Mouse (Mus musculus) stomach, postnatal 0 days (tissue): ENCODE measurements around the gene Rock2. TPM values are rescaled to one million over a fixed set of nuclear protein-coding genes. Genes with fewer than 3 reads are reported as not detected.
A peak's percentile ranks its signal among the peaks of the same experiment; 100 is the strongest.

Source experiments
- ATAC-seq: fragments of 200-750 bp; cut with Nextera tagmentation; 2 replicates; pipeline ENCODE4 v1.8.0; 2017; ENCODE audit not compliant: low FRiP score, low TSS enrichment
- DNase-seq: peaks from one replicate; pipeline ENCODE4 v3.0.0-alpha.2; 2016; ENCODE audit warnings: low spot score
- H3K27ac ChIP-seq: fragments of 300-500 bp; sonication (generic); replicated peaks from 2 replicates; pipeline ENCODE4 v1.5.1; 2014; ENCODE audit warnings: mild to moderate bottlenecking, control low read depth
- H3K27me3 ChIP-seq: fragments of 300-500 bp; sonication (generic); 2 replicates; pipeline ENCODE4 v1.6.1; 2014; ENCODE audit warnings: low read length; ENCODE audit not compliant: control insufficient read depth, insufficient read depth
- H3K36me3 ChIP-seq: fragments of 300-500 bp; sonication (generic); 2 replicates; pipeline ENCODE4 v1.6.1; 2014; ENCODE audit warnings: low read length, mixed read lengths; ENCODE audit not compliant: control insufficient read depth, insufficient read depth
- H3K4me1 ChIP-seq: fragments of 300-500 bp; sonication (generic); replicated peaks from 2 replicates; pipeline ENCODE4 v1.6.1; 2014; ENCODE audit warnings: antibody characterized with exemption; ENCODE audit not compliant: control insufficient read depth, insufficient read depth
- H3K4me2 ChIP-seq: fragments of 300-500 bp; sonication (generic); replicated peaks from 2 replicates; pipeline ENCODE4 v1.6.1; 2014; ENCODE audit warnings: low read depth, mild to moderate bottlenecking, control low read depth, moderate library complexity
- H3K4me3 ChIP-seq: fragments of 300-500 bp; sonication (generic); 2 replicates; pipeline ENCODE4 v1.5.1; 2014; ENCODE audit warnings: low read depth, low read length, control low read depth
- H3K9ac ChIP-seq: fragments of 300-500 bp; sonication (generic); 2 replicates; pipeline ENCODE4 v1.6.1; 2014; ENCODE audit warnings: mild to moderate bottlenecking, low read length, control low read depth, mixed read lengths
- H3K9me3 ChIP-seq: fragments of 300-500 bp; sonication (generic); 2 replicates; pipeline ENCODE4 v1.6.1; 2016; ENCODE audit warnings: low read length; ENCODE audit not compliant: control insufficient read depth
- CTCF ChIP-seq: IDR thresholded peaks from 2 replicates; pipeline ENCODE4 v1.5.1; 2016; ENCODE audit warnings: antibody characterized with exemption, low read depth, mild to moderate bottlenecking, moderate library complexity
- EP300 ChIP-seq: optimal IDR thresholded peaks from 2 replicates; pipeline ENCODE3; 2016; ENCODE audit warnings: antibody characterized with exemption
- WGBS: fragments of 180-500 bp; shearing (Covaris S2); extraction: QIAGEN DNeasy Blood & Tissue Kit; methylation state at CpG from one replicate; pipeline ENCODE4 v1.1.7; 2014; 5-methylcytosine and 5-hydroxymethylcytosine counted together
- polyA plus RNA-seq: library from polyadenylated mRNA; unstranded; fragments of >200 nt; fragmentation: Nextera tagmentation; extraction: Ambion mirVana; gene quantifications from 2 replicates; pipeline ENCODE4 v1.2.1, GENCODE M21; 2015

The Rock2 gene
- polyA plus RNA-seq, 1 experiment from 2014 or later: 13.3 TPM

DNA sequence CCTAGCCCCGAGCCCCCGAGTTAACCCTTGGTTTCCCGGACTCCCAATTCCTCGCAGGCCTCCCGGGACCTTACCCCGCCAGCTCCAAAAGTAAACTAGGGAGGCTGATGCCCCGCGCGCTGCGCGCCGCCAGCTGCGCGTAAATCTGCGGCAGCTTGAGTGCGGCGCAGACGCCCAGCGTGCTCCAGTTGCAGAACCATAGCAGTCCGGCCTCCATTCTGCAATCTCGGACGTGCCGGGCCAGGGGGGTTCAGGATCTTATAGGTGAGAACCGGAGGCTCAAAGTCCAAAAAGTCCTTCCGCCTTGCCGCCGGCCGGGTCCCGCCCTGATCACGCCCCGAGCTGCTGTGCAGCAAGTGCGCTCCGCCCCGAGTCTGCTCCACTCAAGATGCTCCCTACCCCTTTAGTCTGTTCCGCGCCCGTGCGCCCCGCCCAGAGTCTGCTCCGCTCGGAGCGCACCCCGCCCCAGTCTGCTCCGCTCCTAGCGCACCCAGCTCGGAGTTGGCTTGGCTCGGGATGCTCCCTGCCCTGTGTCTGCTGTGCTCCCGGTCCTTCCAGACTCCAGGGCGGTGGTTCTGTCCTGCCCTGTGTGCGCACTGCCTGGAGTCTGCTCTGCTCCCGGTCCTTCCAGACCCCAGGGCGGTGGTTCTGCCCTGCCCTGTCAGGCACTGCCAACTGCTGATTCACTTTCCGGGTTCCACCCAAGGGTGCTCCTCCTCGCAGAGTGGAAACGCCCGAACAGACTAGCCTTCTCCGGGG, 105.2 kb downstream of the Rock2 start, which contains the start of gene Pqlc3:
Pqlc3 (minus strand) TSS at position 670 of the 759 bp plus-strand sequence.
- Histone ChIP-seq H3K9ac (peak within 1 kb of the TSS; percentile 66), H3K4me2 (peak within 1 kb of the TSS; percentile 87), H3K4me3 (peak within 1 kb of the TSS; percentile 55), H3K9me3 (no peaks in the 10 kb centered on the region), H3K36me3 (no peaks in the 10 kb centered on the region; the same call in 1 of the 2 replicates), H3K27me3 (no peaks in the 10 kb centered on the region), H3K4me1 (no peaks in the 10 kb centered on the region), H3K27ac (peak within 1 kb of the TSS; percentile 80)
- peak; percentile 96 for ATAC-seq
- WGBS: 1% methylated on average over 57 of the region's 57 CpGs
- TF ChIP-seq CTCF (no peak; the same call in 1 of the 2 replicates), EP300 (peak; percentile 63)
- peak; percentile 94 for DNase-seq

DNA sequence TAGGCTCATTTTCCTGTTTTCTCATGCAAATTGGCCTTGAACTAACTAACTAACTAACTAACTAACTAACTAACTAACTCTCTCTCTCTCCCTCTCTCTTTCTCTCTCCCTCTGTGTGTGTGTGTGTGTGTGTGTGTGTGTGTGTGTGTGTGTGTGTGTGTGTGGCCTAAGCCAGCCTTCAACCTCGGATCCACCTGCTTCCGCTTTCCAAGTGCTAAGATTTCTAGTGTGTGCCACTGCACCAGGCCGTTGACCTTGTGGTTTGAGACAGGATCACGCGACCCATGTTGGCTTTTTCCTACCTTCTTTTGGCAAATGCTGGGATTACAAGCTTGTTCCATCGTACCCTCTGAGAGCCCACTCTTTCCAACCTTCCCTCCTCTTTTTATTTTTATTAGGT, 105.9 kb downstream of the Rock2 start:
- H3K9ac ChIP-seq: no peak overlapping the region
- no peaks in the 10 kb centered on the region for H3K4me1 ChIP-seq
- H3K9me3 ChIP-seq: no peaks in the 10 kb centered on the region
- no peaks in the 10 kb centered on the region; the same call in 1 of the 2 replicates for H3K36me3 ChIP-seq
- WGBS: 52% methylated on average over 6 of the region's 6 CpGs
- H3K4me3 ChIP-seq: no peak overlapping the region
- H3K27me3 ChIP-seq: no peaks in the 10 kb centered on the region
- no peak overlapping the region; the same call in 1 of the 2 replicates for H3K4me2 ChIP-seq
- no peak overlapping the region for H3K27ac ChIP-seq
- DNase-seq (no peak), ATAC-seq (no peak)
- TF ChIP-seq CTCF (no peak), EP300 (no peak)

DNA sequence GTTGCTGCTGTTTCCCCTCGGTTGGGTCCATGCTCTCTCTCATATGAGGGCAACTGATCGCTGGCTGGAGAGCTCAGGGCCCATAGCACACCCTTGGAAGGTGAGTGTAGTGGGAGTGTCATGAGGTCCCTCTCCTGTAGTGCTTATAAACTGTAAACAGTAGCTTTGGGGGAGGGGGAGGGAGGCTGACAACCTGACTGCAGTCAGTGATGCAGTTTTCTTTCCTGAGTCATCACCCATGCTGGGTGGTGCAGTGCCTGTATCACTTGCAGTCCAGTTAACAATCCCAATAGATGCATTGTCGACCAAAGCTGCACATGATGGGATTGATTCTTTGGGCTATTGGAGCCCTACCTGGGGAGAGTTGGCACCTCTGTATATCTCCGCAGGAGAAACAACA, 106.5 kb downstream of the Rock2 start:
- no peaks in the 10 kb centered on the region; the same call in 1 of the 2 replicates for H3K36me3 ChIP-seq
- no peaks in the 10 kb centered on the region for H3K4me1 ChIP-seq
- DNase-seq (no peak), ATAC-seq (no peak)
- H3K4me3 ChIP-seq: no peak overlapping the region
- H3K4me2 ChIP-seq: no peak overlapping the region
- H3K9me3 ChIP-seq: no peaks in the 10 kb centered on the region
- TF ChIP-seq EP300: no peak
- no peak for TF ChIP-seq CTCF
- H3K27ac ChIP-seq: no peak overlapping the region
- H3K9ac ChIP-seq: no peak overlapping the region
- H3K27me3 ChIP-seq: no peaks in the 10 kb centered on the region
- WGBS: 51% methylated on average over 4 of the region's 4 CpGs

DNA sequence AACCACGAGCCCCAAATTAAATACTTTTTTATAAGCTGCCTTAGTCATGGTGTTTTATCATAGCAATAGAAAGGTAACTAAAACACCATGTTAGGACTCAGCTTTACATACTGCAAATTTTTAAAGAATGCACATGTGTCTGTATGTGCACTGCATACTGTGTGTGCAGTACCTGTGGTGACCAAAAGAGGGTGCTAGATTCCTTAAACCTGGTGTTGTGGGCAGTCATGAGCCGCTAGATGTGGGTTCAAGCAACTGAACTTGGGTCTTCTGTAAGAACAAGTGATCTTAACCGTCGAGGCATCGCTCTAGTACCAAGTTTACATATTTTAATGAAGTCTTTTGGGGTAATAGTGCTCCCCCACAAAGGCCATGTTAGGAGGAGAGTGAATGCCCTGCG, 114.8 kb downstream of the Rock2 start:
- Histone ChIP-seq H3K4me3 (no peak overlapping the region), H3K4me1 (no peaks in the 10 kb centered on the region), H3K9ac (no peak overlapping the region), H3K27ac (no peak overlapping the region), H3K4me2 (no peak overlapping the region), H3K36me3 (no peaks in the 10 kb centered on the region), H3K27me3 (no peaks in the 10 kb centered on the region; the same call in 1 of the 2 replicates), H3K9me3 (no peaks in the 10 kb centered on the region)
- DNase-seq (no peak), ATAC-seq (no peak)
- TF ChIP-seq EP300 (no peak), CTCF (peak; percentile 30; the same call in 1 of the 2 replicates)
- 96% methylated on average over 6 of the region's 6 CpGs for WGBS

DNA sequence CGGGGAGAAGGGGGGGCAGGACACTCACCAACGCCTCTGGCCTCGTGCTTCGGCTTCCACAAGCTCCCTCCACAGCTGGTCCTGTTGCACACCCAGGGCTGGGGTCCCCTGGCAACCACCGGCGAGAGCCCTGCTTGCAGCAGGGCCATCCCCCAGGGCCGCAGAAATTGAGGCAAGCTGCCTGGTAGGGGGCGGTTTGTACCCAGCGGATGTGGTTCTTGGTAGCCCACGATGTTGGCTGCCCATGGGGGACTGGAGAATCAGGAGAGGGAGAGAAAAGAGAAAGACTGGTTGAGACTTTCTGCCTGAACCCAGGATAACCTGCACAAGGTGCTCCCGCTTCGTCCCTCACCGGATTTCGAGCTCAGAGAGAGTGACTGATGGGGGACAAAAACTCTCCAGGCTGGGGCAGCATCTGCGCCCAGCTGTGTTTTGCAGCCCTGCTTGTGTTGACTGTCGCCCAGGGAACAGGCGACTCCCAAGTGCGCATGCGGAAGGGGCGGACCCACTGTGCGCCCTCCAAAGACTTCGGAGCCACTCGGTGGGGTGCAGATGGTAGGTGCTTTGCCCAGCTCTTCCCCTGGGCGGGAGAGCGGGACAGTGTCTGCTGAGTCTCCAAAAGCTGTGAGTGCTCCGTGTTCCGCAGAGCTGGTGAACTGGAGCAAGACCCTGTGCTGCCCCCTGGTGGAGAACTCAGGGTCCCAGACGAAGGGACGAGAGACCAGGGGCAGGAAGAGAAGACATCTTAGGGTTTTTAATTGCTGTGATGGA, 116.6 kb downstream of the Rock2 start, which contains the start of gene 2410004P03Rik:
2410004P03Rik (minus strand) TSS at position 628 of the 771 bp plus-strand sequence.
- DNase-seq (peak; percentile 82), ATAC-seq (peak; percentile 80)
- Histone ChIP-seq H3K9me3 (no peaks in the 10 kb centered on the region), H3K4me3 (peak within 1 kb of the TSS; percentile 37), H3K9ac (0 out of 2 replicates have a peak within 1 kb of the TSS, but pooled peaks have one; percentile 13), H3K27ac (no peak within 1 kb of the TSS), H3K4me1 (no peaks in the 10 kb centered on the region), H3K27me3 (no peaks in the 10 kb centered on the region; the same call in 1 of the 2 replicates), H3K36me3 (no peaks in the 10 kb centered on the region), H3K4me2 (peak within 1 kb of the TSS; percentile 64)
- TF ChIP-seq CTCF: peak; percentile 91
- TF ChIP-seq EP300: no peak
- WGBS: 7% methylated on average over 29 of the region's 29 CpGs
